Mouse (Mus musculus): ENCODE data around the gene Olfm1. TPM values are rescaled to one million over a fixed set of nuclear protein-coding genes. Genes with fewer than 3 reads are reported as not detected.

Gene Olfm1
- total and polyA plus RNA-seq, 3 experiments = 22.2 to 51.0 TPM; not detected in 1

DNA sequence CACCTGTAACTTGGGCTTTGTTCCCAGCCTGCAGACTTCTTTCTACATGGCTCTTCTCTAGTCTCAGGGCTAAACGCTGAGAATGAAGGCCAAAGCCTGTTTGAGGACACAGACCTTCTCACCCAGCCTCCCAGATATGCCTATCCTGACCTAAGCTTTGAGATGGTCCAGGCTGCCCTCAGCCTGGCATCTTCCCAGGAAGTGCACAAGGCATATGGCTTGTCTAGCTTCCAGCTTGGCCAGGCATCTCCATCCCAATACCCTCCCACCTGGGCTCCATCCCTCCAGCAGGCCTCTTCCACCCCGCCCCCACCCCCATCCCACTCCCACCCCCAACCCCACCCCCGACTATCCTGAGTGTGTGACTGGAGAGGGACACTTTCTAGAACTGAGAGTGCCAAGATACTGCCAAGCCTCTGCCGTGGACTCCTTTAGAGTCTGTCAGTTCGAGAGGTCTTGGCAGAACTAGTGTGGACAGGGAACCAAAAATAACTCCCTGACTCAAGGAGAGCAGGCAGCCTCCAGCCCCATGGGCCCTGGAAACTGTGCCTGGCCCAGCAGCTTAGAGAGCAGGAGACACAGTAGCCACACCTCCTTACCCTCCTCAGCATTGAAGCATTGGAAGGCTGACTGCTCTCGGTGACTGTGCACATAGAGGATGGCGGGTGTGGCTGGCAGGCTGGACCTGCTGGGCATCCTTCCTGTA is 26.0 kb downstream of the Olfm1 start:
- no peaks in the 10 kb centered on the region for H3K4me1 ChIP-seq (ENCODE audit: control insufficient read depth in 1 of 2, insufficient read depth in 2 of 2, low read length in 2 of 2)
- no peak for TF ChIP-seq MYB (IDR thresholded peaks at IDR 0.05; ENCODE audit: low read depth, low read length)
- TF ChIP-seq USF2 (IDR thresholded peaks at IDR 0.05; ENCODE audit: borderline replicate concordance in 1 of 2, insufficient read depth in 1 of 2, low read depth in 1 of 2, low read length in 2 of 2) = no peak
- no peak for TF ChIP-seq MAFK (IDR thresholded peaks at IDR 0.05; ENCODE audit: borderline replicate concordance, low read depth, low read length)
- TF ChIP-seq ELF1 (IDR thresholded peaks at IDR 0.05; ENCODE audit: low read depth, low read length) = no peak
- TF ChIP-seq UBTF (IDR thresholded peaks at IDR 0.05; ENCODE audit: borderline replicate concordance, insufficient read depth, low read depth, low read length) = no peak
- no peak for TF ChIP-seq MAX (IDR thresholded peaks at IDR 0.05; ENCODE audit: low read length)
- TF ChIP-seq TBP (IDR thresholded peaks at IDR 0.05; ENCODE audit: low read depth, low read length) = no peak
- no peak for TF ChIP-seq MEF2A (IDR thresholded peaks at IDR 0.05; ENCODE audit: extremely low read depth, insufficient replicate concordance, low read depth, low read length, poor library complexity, severe bottlenecking)
- no peak for TF ChIP-seq EP300 (IDR thresholded peaks at IDR 0.05; ENCODE audit: low read depth in 1 of 2, low read length in 2 of 2)
- TF ChIP-seq MYC (IDR thresholded peaks at IDR 0.05; ENCODE audit: low read depth, low read length) = no peak
- no peak for TF ChIP-seq ZKSCAN1 (IDR thresholded peaks at IDR 0.05; ENCODE audit: low read depth, low read length)
- TF ChIP-seq RAD21 (IDR thresholded peaks at IDR 0.05; ENCODE audit: low read depth, low read length) = no peak
- TF ChIP-seq CTCF (IDR thresholded peaks at IDR 0.05 in 2 of 3, conservative IDR thresholded peaks at IDR 0.05 in 1 of 3; ENCODE audit: control insufficient read depth in 1 of 3, insufficient read depth in 1 of 3, low read depth in 2 of 3, low read length in 3 of 3, poor library complexity in 1 of 3, severe bottlenecking in 1 of 3) = no peak
- no peak overlapping the region for H3K27ac ChIP-seq (ENCODE audit: control insufficient read depth, low read depth, low read length)
- H3K79me2 ChIP-seq (ENCODE audit: control insufficient read depth, insufficient read depth, low read length, poor library complexity) = no peaks in the 10 kb centered on the region
- no peaks in the 10 kb centered on the region for H3K9me3 ChIP-seq (replicated peaks; ENCODE audit: insufficient read depth, low read length)
- no peak overlapping the region for H3K9ac ChIP-seq (ENCODE audit: control insufficient read depth, low read depth, low read length, poor library complexity, severe bottlenecking)
- DNase-seq (ENCODE audit: low read depth, low spot score) = no peak
- H3K27me3 ChIP-seq (ENCODE audit: control insufficient read depth in 1 of 2, insufficient read depth in 2 of 2, low read length in 2 of 2) = no peaks in the 10 kb centered on the region
- H3K4me3 ChIP-seq (ENCODE audit: control insufficient read depth in 1 of 2, insufficient read depth in 1 of 2, low read depth in 2 of 2, low read length in 2 of 2) = no peak overlapping the region
- no peaks in the 10 kb centered on the region; a peak in 1 of 4 replicates for H3K36me3 ChIP-seq (ENCODE audit: control insufficient read depth in 1 of 2, insufficient read depth in 2 of 2, low read length in 2 of 2)

DNA sequence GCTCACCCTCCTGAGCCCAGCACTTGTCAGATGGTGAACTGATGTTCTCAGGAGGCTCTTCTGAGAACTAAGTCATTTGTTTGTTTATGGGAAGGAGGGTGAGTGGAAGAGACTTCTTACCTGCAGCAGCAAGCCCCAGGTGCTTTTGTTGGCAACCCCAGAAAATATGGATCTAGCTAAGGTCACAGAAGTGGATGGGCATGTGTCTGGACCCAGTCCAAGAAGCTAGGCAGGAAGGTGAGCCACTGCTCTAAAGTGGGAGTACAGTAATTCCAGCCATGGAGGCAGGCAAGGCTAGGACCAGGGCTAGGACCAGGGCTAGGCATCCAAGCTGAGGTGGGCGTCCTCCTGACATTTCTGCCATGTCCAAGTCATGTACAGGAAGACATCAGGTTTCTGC is 26.8 kb downstream of the Olfm1 start:
- Histone ChIP-seq H3K9me3 (replicated peaks; ENCODE audit: insufficient read depth, low read length) (no peaks in the 10 kb centered on the region), H3K27ac (ENCODE audit: control insufficient read depth, low read depth, low read length) (no peak overlapping the region), H3K9ac (ENCODE audit: control insufficient read depth, low read depth, low read length, poor library complexity, severe bottlenecking) (no peak overlapping the region), H3K27me3 (ENCODE audit: control insufficient read depth in 1 of 2, insufficient read depth in 2 of 2, low read length in 2 of 2) (no peaks in the 10 kb centered on the region), H3K79me2 (ENCODE audit: control insufficient read depth, insufficient read depth, low read length, poor library complexity) (no peaks in the 10 kb centered on the region), H3K36me3 (ENCODE audit: control insufficient read depth in 1 of 2, insufficient read depth in 2 of 2, low read length in 2 of 2) (no peaks in the 10 kb centered on the region; a peak in 1 of 4 replicates), H3K4me3 (ENCODE audit: control insufficient read depth in 1 of 2, insufficient read depth in 1 of 2, low read depth in 2 of 2, low read length in 2 of 2) (no peak overlapping the region), H3K4me1 (ENCODE audit: control insufficient read depth in 1 of 2, insufficient read depth in 2 of 2, low read length in 2 of 2) (no peaks in the 10 kb centered on the region)
- no peak for TF ChIP-seq MAX (IDR thresholded peaks at IDR 0.05; ENCODE audit: low read length)
- TF ChIP-seq GATA1 (IDR thresholded peaks at IDR 0.05; ENCODE audit: low read depth, low read length) = no peak
- no peak for TF ChIP-seq MYB (IDR thresholded peaks at IDR 0.05; ENCODE audit: low read depth, low read length)
- TF ChIP-seq TBP (IDR thresholded peaks at IDR 0.05; ENCODE audit: low read depth, low read length) = no peak
- TF ChIP-seq NRF1 (IDR thresholded peaks at IDR 0.05; ENCODE audit: insufficient read depth, low read depth, low read length, poor library complexity, severe bottlenecking) = no peak
- no peak for DNase-seq (ENCODE audit: low read depth, low spot score)
